Mouse (Mus musculus) G1E (cell line): ENCODE measurements around the gene Fibp. TPM values are rescaled to one million over a fixed set of nuclear protein-coding genes. Genes with fewer than 3 reads are reported as not detected.
A peak's percentile ranks its signal among the peaks of the same experiment; 100 is the strongest.
"Not testable (repeated sequence)": the region's sequence is repeated elsewhere in the genome, so short reads cannot be mapped to it uniquely, and the experiment has no call there.

Experiments
- ATAC-seq: 2 replicates; pipeline ENCODE4 v1.8.0; 2016; ENCODE audit warnings: mild to moderate bottlenecking; ENCODE audit not compliant: insufficient number of reproducible peaks, poor library complexity, low FRiP score, severe bottlenecking; ENCODE audit errors: extremely low read depth
- DNase-seq: peaks from one replicate; pipeline ENCODE4 v3.0.0; 2012; ENCODE audit warnings: low spot score
- H3K27me3 ChIP-seq: 2 replicates; pipeline ENCODE4 v1.6.1; 2012; ENCODE audit warnings: mild to moderate bottlenecking, low read length, inconsistent platforms; ENCODE audit not compliant: insufficient read depth
- H3K36me3 ChIP-seq: replicated peaks from 2 replicates; pipeline ENCODE3; 2012; ENCODE audit warnings: mild to moderate bottlenecking, inconsistent platforms
- H3K4me1 ChIP-seq: 2 replicates; pipeline ENCODE4 v1.6.1; 2012; ENCODE audit warnings: low read depth, low read length, inconsistent platforms, mixed read lengths; ENCODE audit not compliant: insufficient read depth
- H3K4me3 ChIP-seq: 2 replicates; pipeline ENCODE4 v1.5.1; 2012; ENCODE audit warnings: low read depth, mild to moderate bottlenecking, inconsistent platforms, low read length, moderate library complexity, mixed read lengths
- H3K9me3 ChIP-seq: replicated peaks from 2 replicates; pipeline ENCODE4 v1.6.1; 2012; ENCODE audit warnings: inconsistent platforms
- CTCF ChIP-seq: IDR thresholded peaks from 2 replicates; pipeline ENCODE4 v1.5.1; 2012; ENCODE audit warnings: low read depth, low read length, inconsistent platforms, mixed read lengths
- GATA1 ChIP-seq: IDR thresholded peaks from 2 replicates; pipeline ENCODE4 v1.6.1; 2012; ENCODE audit warnings: borderline replicate concordance, low read length, inconsistent platforms, mixed read lengths
- GATA2 ChIP-seq: IDR thresholded peaks from 2 replicates; pipeline ENCODE4 v1.6.1; 2012; ENCODE audit warnings: low read depth, low read length, inconsistent platforms, borderline replicate concordance
- POLR2AphosphoS5 ChIP-seq: IDR thresholded peaks from 2 replicates; pipeline ENCODE4 v1.6.1; 2012; ENCODE audit warnings: low read depth, low read length, inconsistent platforms; ENCODE audit not compliant: insufficient replicate concordance
- TAL1 ChIP-seq: conservative IDR thresholded peaks from 2 replicates; pipeline ENCODE4 v1.6.1; 2012; ENCODE audit warnings: low read depth, low read length, inconsistent platforms, mixed read lengths
- polyA plus RNA-seq: library from polyadenylated mRNA; stranded (reverse); fragments of >175 nt; gene quantifications from 2 replicates; pipeline ENCODE4 v1.2.3, GENCODE M21; 2012
- total RNA-seq, 2 experiments: library from RNA; stranded (forward) in 1 of 2; stranded (reverse) in 1 of 2; fragments of 200-1000 nt in 1 of 2; fragments of >200 nt in 1 of 2; fragmentation: Nextera tagmentation in 1 of 2; gene quantifications; 2 replicates each; pipeline ENCODE4 v1.2.3; 2014 to 2017

Fibp gene
- total and polyA plus RNA-seq, 3 experiments = 50.8 to 162 (median 71.8) TPM

- Histone ChIP-seq H3K27me3 (no peaks in the 10 kb centered on the region), H3K36me3 (peaks cover 52% of the 10 kb centered on the region), H3K9me3 (no peaks in the 10 kb centered on the region), H3K4me3 (peak overlapping the region; percentile 77), H3K4me1 (peaks cover 55% of the 10 kb centered on the region)
- TF ChIP-seq GATA1 (no peak), TAL1 (no peak), POLR2AphosphoS5 (no peak), CTCF (no peak), GATA2 (no peak)
- DNase-seq (peak; percentile 87), ATAC-seq (peak; percentile 79)
Observed at GRCm38 (mm10) chr19:5488878-5489571, 28.6 kb downstream of the Fibp start.

- not testable (repeated sequence) for H3K27me3 ChIP-seq, H3K9me3 ChIP-seq, DNase-seq, ATAC-seq
- Histone ChIP-seq H3K4me3 (peak overlapping the region; percentile 45; the same call in 1 of the 2 replicates), H3K36me3 (peaks cover 52% of the 10 kb centered on the region), H3K4me1 (peaks cover 55% of the 10 kb centered on the region)
Observed at GRCm38 (mm10) chr19:5489721-5490120, 29.3 kb downstream of the Fibp start.

DNA sequence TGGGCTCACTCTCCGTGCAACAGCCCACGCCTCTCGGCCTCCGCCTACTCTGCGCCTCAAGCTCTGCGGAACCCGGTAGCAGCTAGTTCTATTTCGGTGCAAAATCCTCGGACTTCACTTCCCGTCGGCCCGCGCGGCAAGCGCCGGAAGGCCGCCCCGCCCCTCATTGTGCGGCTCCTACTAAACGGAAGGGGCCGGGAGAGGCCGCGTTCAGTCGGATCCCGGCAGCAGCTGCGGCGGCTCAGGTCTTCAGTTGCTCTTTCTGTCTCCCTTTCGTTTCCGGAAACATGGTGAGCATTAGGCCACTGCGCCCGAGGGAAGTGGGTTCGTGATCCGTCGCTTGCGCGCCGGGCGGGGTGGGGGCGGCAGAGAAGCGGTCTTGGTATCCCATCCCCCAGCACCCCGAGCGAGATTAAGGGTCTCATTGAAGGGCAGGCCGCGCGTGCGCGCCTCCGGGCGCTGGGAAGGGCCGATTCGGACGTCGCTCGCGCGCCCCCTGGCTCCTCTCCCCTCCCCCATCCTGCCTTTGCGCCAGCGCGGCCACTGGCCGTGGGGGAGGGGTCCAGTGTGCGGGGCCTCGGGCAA, 30.0 kb downstream of the Fibp start, which contains the start of gene Cfl1:
TSS of gene Cfl1 (plus strand) at position 143 of the 585 bp plus-strand sequence.
- H3K9me3 ChIP-seq = no peaks in the 10 kb centered on the region
- ATAC-seq = peak; percentile 41; the same call in 1 of the 2 replicates
- no peaks in the 10 kb centered on the region for H3K27me3 ChIP-seq
- peaks cover 52% of the 10 kb centered on the region for H3K36me3 ChIP-seq
- peak; percentile 82 for DNase-seq
- peaks cover 57% of the 10 kb centered on the region for H3K4me1 ChIP-seq
- peak within 1 kb of the TSS; percentile 98 for H3K4me3 ChIP-seq
- no peak for TF ChIP-seq CTCF
- TF ChIP-seq POLR2AphosphoS5 = peak; percentile 28; the same call in 1 of the 2 replicates

DNA sequence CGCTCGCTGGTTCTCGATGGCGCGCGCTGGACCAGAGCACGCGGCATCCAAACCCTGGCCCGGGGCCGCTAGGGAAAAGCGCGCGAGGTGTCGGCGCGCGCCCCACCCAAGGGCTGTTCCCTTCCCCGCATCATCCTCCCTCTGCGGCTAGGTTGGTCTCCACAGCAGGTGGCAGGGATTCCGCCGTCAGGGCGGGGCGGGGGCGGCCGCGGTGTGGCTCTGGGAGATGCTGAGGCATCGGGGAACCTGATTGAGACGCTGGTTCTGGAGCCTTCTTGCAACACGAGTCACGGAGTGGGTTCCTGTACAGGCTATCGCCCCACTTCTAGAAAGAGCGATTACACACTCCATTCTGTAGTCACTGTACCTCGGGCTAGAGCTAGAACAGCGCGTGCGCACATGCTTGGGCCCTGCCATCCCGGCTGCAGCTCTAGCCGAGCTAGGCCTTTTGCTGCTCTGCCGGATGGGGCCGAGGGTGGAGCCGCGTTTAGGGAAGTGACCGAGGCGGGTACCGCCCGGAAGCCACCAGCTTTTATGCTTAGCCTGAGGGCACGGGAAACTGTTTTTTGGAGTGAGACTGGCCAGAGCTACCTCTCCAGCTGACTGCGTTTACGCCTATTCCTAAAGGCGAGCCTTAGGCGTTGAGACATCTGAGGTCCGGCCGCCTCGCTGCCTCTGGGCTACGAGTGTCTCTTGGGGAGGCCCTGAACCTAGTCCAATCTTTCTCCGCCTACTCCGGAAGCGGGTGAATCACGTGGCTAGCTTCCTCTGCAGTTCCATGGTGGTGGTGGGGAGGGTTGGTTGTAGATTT, 30.7 kb downstream of the Fibp start:
- H3K4me3 ChIP-seq = peak overlapping the region; percentile 98
- H3K36me3 ChIP-seq = peaks cover 52% of the 10 kb centered on the region
- H3K9me3 ChIP-seq = no peaks in the 10 kb centered on the region
- DNase-seq (peak; percentile 75), ATAC-seq (peak; percentile 37; the same call in 1 of the 2 replicates)
- TF ChIP-seq POLR2AphosphoS5 (peak; percentile 66; the same call in 1 of the 2 replicates), GATA1 (no peak), GATA2 (no peak)
- H3K4me1 ChIP-seq = peaks cover 57% of the 10 kb centered on the region
- H3K27me3 ChIP-seq = no peaks in the 10 kb centered on the region

DNA sequence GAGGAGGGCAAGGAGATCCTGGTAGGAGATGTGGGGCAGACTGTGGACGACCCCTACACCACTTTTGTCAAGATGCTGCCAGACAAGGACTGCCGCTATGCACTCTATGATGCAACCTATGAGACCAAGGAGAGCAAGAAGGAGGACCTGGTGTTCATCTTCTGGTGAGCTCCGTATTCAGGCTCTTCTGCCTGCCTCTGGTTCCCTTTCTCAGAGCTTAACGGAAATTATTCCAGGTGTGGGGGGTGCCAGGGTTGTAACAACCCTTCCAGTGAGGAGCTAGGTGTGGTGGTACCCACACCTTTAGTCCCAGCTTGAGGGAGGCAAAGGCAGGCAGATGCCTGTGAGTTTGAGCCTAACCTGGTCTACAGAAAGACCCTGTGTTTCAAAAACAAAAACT, 32.2 kb downstream of the Fibp start:
- ATAC-seq (no peak), DNase-seq (no peak)
- Histone ChIP-seq H3K9me3 (no peaks in the 10 kb centered on the region), H3K36me3 (peaks cover 56% of the 10 kb centered on the region), H3K4me3 (no peak overlapping the region), H3K4me1 (peaks cover 52% of the 10 kb centered on the region), H3K27me3 (no peaks in the 10 kb centered on the region)
- TF ChIP-seq GATA2 = no peak
- TF ChIP-seq POLR2AphosphoS5 = no peak
- no peak for TF ChIP-seq TAL1
- no peak for TF ChIP-seq GATA1
- TF ChIP-seq CTCF = no peak

DNA sequence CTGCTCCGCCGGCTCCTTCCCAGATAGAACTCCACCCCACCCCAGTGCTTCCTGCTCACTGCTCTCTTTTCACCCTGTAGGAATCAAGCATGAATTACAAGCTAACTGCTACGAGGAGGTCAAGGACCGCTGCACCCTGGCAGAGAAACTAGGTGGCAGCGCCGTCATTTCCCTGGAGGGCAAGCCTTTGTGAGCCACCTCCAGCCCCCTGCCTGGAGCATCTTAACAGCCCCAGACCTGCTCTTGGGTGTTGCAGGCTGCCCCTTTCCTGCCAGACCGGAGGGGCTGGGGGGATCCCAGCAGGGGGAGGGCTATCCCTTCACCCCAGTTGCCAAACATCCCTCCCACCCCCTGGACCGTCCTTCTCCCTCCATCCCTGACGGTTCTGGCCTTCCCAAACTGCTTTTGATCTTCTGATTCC, 32.9 kb downstream of the Fibp start:
- DNase-seq, H3K9me3 ChIP-seq, H3K27me3 ChIP-seq, H3K4me3 ChIP-seq, ATAC-seq: not testable (repeated sequence)
- H3K36me3 ChIP-seq = peaks cover 63% of the 10 kb centered on the region
- H3K4me1 ChIP-seq = peaks cover 49% of the 10 kb centered on the region

DNA sequence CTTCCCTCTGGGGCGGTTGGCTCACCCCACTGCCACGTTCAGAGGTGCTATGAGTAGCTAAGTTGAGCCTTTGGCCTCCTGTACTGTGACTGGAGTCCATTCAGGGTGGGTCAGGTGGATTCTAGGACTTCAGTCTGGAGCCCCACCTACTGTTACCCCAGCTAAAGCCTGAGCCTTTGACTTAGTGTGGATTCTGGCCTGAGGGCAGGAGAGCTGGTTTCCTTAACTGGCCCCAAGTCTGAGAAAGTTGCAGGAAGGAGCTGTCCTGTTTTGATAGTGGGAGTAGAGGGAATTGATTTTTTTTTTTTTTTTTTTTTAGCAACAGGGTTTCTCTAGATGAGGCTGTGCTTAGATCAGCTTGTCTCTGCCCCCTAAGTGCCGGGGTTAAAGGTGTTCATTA, 33.9 kb downstream of the Fibp start:
- H3K9me3 ChIP-seq = no peaks in the 10 kb centered on the region
- TF ChIP-seq GATA2 (no peak), TAL1 (no peak), GATA1 (no peak), POLR2AphosphoS5 (no peak), CTCF (no peak)
- ATAC-seq (no peak), DNase-seq (no peak)
- H3K27me3 ChIP-seq = no peaks in the 10 kb centered on the region
- no peak overlapping the region for H3K4me3 ChIP-seq
- peaks cover 68% of the 10 kb centered on the region for H3K36me3 ChIP-seq
- H3K4me1 ChIP-seq = peaks cover 39% of the 10 kb centered on the region
